Mouse (Mus musculus) small intestine, adult 10 weeks (tissue): ENCODE data around the gene Rwdd1. TPM values are rescaled to one million over a fixed set of nuclear protein-coding genes. Genes with fewer than 3 reads are reported as not detected.

Experiments
- polyA plus RNA-seq: library from polyadenylated mRNA; stranded (reverse); fragments of 350-450 nt; fragmentation: Illumina TruSeq; extraction: RNeasy Lipid Tissue Mini Kit (QIAGEN cat#74804); gene quantifications from one replicate; pipeline ENCODE4 v1.2.3, GENCODE M21; 2014; ENCODE audit warnings: low replicate concordance

Gene Rwdd1
- 155 TPM for polyA plus RNA-seq

GRCm38 (mm10) chr10:34019302-34020075, at the start of gene Rwdd1:
Rwdd1 (minus strand) TSS chr10:34019624.

GRCm38 (mm10) chr10:34044210-34044609, 24.8 kb upstream of the Rwdd1 start, which contains the start of gene Calhm4:
Calhm4 (minus strand) TSS chr10:34044310.

GRCm38 (mm10) chr10:34037401-34037800, 18.0 kb upstream of the Rwdd1 start, which contains the start of gene Trappc3l:
Trappc3l (plus strand) TSS chr10:34037597.

GRCm38 (mm10) chr10:33950803-33951583, 68.4 kb downstream of the Rwdd1 start, which contains the start of gene Zup1:
Zup1 (minus strand) TSS chr10:33951269.

Other genes starting within 250 kb of the Rwdd1 start
- gene Sult3a2, start 232.9 kb downstream of the Rwdd1 start, polyA plus RNA-seq, result not detected
- not detected for gene Sult3a1, start 161.9 kb downstream of the Rwdd1 start, polyA plus RNA-seq
- 0.63 TPM for gene Rsph4a, start 114.5 kb downstream of the Rwdd1 start, polyA plus RNA-seq
- 67.4 TPM for gene Zup1, start 68.4 kb downstream of the Rwdd1 start, polyA plus RNA-seq
- not detected for gene Trappc3l, start 18.0 kb upstream of the Rwdd1 start, polyA plus RNA-seq
- gene Calhm4, start 24.7 kb upstream of the Rwdd1 start, polyA plus RNA-seq, result not detected
- 1.6 TPM for gene Calhm5, start 76.9 kb upstream of the Rwdd1 start, polyA plus RNA-seq
- gene Calhm6, start 108.4 kb upstream of the Rwdd1 start, polyA plus RNA-seq, result 3.3 TPM
- gene Dse, start 188.1 kb upstream of the Rwdd1 start, polyA plus RNA-seq, result 4.8 TPM